Mouse (Mus musculus): ENCODE results near the gene Tssk4.

Gene Tssk4

DNA sequence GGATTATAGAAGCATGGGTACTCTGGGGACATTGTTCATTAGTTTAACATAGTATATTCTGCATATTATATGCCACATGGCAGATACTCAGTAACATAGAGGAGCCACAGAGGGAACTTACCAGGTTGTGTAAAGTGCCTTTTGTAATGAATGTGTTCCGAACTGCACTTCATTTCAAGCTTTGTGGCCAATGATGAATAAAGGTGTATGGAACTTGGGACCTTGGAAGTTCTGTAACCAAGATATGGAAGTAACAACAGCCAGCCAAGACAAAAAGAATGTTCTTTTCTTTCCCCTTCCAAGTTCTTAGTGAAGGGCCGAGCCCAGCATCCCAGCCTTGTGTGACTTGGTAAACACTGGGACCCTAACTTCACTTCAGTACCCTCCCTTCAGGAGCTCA lies at the start of gene Tssk4:
Gene Tssk4, plus strand, starts transcription at position 301 of the 400 bp plus-strand sequence.
- DNase-seq (ENCODE audit: low read depth, low spot score): no peak

DNA sequence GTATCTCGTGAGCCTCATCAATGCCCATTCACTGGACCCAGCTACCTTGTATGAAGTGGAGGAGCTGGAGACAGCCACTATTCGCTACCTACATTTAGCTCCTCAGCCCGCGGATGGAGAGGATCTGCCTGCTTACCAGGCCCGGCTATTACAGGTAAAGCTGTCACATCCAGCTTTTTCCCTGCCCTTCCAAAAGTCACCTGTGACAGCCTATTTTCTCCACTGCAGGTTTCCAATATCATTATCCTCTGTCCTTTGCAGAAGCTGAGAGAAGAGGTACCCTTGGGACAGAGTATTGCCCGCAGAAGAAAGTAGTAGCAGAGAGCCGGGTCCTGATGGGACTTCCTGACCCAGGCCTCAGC lies 46.7 kb upstream of the Tssk4 start, which contains the start of gene Irf9:
Gene Irf9, plus strand, starts transcription at position 301 of the 362 bp plus-strand sequence.
- no peak for DNase-seq (ENCODE audit: low read depth, low spot score)

DNA sequence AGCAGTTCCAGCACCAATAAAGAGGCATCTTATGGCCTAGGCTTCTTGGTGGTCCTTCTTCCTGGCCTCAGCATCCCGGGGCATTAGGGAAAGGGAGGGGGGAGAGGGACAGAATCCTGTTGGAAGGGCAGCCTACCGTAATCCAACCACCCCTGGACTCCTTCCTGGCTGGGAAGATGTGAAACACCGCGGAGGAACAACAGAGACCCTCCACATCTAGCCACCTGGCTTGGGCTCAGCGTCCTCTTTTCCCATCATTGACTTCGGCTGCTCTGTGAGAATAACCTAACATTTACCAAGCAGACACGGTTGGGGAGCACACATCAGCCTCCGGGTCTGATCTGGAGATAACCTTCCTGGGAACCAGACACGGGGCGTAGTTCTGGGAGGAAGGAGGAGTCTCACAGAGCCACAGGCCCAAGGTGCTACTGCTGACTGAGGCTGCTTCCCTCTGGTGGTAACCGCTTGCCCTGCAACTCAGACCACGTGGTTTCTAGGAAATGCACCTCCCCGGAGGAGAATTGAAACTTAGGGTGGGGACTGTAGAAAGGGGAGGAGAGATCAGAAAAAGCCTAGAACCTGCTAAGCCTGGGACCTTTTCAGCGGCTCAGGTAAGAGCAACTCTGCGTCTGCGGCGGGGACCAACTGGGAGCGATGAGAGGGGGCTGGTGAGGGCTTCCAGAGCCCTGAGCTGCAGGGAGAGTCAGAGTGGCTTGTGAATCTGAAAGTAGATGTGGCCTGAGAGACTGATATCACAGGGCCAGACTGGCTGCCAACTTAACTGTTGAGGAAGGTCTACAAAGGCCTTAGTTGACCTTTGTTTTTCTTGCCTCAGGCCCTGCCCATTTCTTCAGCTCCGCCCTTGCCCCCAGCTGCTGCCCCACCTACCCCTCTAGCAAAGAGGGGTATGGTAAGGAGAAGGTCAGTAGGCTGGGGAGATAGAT lies 46.1 kb upstream of the Tssk4 start:
- DNase-seq (ENCODE audit: low read depth, low spot score): peak; percentile 76

DNA sequence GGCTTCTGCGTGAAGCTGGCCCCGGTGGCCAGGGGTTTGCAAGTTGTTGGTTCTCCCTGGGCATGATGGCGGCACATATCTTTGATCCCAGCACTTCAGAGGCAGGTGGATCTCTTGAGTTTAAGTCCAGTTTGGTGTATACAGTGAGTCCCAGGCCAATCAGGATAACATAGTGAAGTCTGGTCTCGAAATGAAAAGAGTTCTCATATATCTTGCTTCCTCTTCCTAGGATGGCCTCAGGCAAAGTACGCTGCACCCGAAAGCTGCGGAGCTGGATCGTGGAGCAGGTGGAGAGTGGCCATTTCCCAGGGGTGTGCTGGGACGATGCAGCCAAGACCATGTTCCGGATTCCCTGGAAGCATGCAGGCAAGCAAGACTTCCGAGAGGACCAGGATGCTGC lies 45.2 kb upstream of the Tssk4 start:
- no peak for DNase-seq (ENCODE audit: low read depth, low spot score)

DNA sequence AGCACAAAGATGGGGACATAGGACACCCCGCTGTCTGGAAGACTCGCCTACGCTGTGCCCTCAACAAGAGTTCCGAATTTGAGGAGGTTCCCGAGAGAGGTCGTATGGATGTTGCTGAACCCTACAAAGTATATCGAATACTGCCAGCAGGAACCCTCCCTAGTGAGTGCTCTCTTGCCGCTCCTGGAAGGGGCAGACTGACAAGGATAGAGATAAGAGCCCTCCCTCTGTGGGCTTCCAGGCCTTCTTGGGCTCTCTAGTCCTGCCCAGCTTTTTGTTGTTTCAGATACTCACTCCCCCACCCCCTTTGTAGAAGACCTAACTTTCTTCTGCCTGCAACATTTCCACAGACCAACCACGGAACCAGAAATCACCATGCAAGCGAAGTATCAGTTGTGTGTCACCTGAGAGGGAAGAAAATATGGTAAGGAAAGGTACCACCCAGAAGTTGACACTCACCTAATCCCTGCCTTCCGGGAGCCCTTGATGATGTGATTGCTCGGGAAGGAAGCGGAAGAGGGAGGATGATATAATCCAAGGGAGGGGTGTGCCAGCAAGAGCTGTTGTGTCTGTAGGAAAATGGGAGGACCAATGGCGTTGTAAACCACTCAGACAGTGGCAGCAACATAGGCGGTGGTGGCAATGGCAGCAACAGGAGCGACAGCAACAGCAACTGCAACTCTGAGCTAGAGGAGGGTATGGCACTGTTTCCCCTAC lies 44.1 kb upstream of the Tssk4 start:
- no peak for DNase-seq (ENCODE audit: low read depth, low spot score)

DNA sequence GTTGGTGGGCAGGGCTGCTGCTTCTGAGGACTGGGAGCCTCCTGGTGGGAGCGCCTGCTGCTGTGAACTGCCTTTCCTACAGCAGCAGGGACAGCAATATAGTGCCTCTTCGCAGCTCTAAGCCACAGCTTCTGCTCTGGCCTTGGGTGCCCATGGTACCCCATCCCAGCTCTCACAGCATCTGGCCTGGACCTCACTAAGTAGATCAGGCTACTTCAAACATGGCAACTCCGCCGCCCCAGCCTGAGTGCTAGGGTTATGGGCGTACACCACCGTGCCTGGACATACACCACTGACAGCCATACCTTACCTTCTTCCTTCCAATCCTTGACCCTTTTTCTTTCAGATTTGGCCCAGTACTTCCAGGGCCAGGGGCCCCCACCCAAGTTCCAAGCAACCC lies 41.6 kb upstream of the Tssk4 start:
- DNase-seq (ENCODE audit: low read depth, low spot score): no peak

DNA sequence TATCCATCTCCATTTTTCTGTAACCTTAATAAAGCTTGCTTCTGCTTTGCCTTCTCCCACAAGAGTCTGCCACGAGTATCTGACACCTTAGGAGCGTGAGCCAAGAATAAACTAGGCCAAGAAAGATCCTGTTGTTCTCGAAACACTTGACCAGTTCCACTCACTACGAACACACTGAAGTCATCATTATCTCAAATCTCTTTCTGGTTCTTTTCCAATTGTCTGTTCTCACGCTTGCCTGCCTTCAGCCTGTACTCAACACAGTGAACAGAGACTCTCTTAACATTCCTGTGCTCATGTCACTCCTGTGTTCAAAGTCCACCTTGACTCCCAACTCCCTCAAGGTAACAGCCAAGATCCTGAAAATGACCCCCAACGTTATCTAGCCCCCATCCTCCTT lies 36.6 kb upstream of the Tssk4 start:
- DNase-seq (ENCODE audit: low read depth, low spot score): no peak

DNA sequence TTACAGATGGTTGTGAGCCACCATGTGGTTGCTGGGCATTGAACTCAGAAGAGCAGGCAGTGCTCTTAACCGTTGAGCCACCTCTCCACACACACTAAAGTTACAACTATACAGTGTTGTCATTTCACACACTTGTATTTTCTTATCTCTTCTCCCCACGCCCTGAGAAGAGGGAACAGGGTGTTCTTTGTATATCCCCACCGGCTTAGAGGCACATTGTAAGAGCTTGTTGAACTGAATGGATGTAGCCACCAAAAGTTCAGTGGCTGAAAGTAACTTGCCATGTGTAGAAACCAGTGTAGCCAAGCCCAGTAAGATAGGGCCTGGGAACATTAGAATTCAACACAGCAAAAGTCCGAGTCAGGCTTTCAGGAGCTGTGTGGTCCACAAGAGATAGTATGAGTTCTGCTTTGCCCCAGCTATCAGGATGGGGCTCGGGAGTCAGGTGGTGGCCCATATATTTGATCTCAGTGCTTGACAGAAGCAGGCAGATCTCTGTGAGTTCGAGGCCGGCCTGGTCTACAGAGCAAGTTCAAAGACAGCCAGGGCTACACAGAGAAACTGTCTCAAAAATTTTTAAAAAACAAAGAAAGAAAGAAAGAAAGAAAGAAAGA lies 35.3 kb upstream of the Tssk4 start:
- DNase-seq (ENCODE audit: low read depth, low spot score): no peak

DNA sequence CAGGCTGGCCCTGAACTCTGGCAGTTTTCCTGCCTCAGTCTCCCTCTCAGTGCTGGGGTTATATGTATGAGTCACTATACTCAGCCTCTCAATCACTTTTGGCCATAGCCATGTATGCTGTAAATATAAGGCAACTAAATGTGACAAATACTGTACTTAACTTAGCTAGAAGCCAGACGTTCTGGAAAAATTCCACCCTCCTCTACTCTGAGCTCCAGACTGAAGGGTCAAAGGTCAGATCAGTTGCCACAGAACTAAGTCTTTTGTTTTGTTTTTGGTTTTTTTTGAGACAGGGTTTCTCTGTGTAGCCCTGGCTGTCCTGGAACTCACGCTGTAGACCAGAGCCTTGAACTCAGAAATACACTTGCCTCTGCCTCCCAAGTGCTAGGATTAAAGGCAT lies 34.1 kb upstream of the Tssk4 start:
- no peak for DNase-seq (ENCODE audit: low read depth, low spot score)

DNA sequence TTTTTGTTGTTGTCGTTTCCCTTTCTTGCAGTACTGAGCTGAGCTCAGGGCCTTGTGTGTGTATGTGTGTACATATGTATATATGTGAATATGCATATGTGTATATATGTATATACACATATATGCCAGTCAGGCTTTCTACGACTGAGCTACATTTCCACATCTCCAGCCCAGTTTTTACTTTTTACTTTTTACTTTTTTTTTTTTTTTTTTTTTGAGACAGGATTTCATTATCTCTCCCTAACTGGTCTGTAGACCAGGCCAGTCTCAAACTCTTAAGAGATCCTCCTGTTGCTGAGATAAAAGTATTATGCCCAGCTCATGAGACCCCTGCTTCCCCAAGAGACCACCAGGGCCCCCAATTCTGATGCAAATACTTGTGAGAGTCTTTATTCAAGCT lies 33.1 kb upstream of the Tssk4 start:
- DNase-seq (ENCODE audit: low read depth, low spot score): no peak

DNA sequence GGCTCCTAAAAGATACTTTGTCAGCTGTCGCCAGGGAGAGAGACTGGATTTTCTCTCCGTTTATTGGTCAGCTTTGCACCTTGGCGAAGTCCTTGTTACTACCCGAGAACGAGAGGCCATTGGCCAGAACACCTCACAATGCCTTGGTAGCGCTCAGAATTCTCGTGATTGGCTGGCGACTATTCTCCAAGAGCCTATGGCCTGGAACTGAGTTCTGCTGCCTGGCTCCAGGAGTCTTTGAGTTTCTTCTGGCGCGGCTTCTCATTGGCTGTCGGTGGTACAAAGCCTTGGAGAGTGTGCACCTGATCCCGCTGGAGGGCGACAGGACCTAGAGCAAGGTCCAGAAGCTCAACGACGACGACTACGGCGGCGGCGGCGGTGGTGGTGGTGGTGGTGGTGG lies 32.2 kb upstream of the Tssk4 start, which contains the start of gene Rec8:
Gene Rec8, plus strand, starts transcription at position 216 of the 400 bp plus-strand sequence.
- DNase-seq (ENCODE audit: low read depth, low spot score): no peak

DNA sequence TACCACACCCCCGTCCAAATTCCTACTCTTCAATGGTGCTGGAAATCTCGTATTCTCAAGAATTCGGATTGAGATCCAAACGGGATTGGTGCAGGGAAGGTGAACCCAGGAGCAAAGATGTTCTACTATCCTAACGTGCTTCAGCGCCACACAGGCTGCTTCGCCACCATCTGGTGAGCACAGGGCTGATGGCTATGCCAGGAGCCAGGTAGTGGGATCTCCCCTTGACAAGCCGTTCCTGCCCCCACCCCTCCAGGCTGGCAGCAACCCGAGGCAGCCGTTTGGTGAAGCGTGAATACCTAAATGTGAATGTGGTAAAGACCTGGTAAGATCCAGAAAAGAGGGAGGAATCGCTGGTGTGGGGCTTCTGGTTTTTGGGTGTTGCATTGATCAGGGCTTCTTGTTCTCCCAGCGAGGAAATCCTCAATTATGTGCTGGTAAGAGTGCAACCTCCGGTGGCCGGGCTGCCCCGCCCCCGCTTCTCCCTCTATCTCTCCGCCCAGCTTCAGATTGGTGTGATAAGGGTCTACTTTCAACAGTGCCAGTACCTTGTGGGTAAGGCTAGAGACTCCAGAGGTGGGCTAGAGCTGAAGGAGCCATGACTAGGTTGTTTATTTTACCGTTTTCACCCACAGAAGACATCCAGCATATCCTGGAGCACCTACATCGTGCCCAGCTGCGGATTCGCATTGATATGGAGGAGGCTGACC lies 31.3 kb upstream of the Tssk4 start:
- no peak for DNase-seq (ENCODE audit: low read depth, low spot score)

DNA sequence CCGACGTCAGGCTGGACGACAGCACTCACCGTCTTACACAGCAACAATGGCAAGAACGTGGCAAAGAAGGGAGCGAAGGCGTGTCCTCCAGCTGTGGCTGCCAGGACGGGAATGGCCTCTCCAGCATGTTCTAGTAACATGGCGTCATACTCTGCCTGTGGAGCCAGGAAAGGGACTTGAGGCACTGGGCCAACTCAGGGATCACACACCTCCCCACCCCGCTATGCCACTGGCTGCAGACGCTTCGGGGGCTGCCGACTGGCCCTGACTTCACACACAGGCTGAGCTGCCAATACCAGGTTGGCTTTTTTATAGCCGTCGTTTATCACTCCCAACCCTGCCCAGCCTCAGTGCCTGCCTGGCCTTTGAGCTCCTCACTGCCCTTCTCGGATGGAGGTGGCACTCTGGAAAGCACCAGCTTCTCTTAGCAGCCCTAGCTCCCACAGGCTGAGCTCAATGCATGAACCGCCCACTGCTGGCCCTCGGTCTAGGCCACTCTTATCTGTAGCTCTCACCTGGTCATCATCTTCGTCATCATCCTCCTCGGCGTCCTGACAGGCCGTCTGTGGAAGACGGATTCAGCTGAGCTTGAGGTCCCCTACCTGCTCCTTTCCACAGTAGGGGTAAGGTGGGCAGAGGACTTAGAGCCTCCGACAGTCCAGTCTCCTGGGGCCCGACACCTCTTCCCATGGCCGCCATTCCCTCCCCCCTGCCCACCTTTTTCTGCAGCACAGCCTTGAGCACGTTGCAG lies 21.7 kb upstream of the Tssk4 start:
- DNase-seq (ENCODE audit: low read depth, low spot score): no peak

DNA sequence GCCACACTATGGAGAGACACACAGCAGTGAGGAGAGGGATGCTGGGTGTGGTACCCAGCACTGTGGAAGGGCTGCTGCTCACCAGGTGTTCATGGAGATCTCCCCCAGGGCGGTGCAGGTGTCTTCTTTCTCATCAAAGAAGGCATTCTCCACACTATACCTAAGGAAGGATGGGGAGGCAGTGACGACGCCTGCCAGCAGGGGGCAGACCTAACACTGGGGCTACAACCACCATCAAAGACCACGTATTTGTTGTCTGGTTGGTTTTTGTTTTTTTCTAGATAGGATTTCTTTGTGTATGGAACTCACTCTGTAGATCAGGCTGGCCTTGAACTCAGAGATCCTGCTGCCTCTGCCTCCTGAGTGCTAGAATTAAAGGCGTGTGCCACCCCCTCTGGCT lies 20.7 kb upstream of the Tssk4 start:
- no peak for DNase-seq (ENCODE audit: low read depth, low spot score)

DNA sequence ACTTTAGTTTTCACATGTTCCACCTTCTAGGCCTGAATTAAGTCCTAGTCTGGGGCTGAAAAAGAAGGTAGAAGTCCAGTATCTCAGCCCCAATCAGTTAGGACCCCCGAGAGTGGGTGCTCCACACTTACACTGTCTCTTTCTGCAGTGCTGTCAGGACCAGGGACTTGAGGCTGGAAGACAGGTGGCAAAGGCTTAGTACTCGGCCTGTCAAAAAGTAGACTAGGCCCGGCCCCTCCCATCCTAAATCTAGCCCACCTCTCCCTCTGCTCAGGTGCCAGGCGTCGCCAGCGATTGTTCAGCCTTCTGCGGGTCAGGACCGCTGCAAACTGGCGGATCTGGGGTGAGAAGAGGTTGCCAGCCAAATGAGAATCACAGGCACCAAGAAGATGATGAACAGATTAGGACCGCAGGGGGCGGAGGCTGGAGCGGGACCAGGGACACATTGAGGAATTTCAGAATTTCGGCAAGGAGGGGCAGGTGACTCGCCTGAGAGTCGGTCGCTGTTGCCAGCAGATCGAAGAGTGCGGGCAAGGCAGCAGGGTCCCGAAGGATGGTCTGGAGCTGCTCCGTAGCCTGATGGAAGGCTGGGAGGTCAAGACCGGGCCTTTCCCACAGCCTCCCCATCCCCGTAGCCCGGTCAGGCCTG lies 15.0 kb upstream of the Tssk4 start:
- no peak for DNase-seq (ENCODE audit: low read depth, low spot score)

DNA sequence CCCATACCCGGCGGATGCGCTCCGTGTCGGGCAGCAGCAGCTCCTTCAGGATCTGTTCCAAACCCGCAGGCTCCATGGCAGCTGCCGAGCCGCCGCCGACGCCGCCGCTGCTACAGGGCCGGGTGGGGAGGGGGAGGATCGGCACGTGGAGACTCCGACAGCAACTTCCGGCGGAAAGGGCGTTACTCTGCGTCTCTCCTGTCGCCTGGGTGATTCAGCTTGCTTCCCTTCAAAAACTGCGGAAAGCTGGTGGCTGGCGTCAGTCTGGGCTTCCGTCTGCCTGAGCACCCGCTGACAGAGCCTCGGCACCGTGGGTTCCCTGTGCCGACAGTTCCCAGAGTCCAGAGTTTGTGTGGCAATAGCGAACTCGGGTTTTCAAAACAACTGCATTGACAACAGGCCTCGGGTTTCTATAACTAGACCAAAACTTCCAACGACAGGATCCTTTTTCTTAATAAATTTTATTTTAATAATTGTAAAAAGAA lies 14.4 kb upstream of the Tssk4 start, which contains the start of gene Ipo4:
Gene Ipo4, minus strand, starts transcription at position 435 of the 485 bp plus-strand sequence.
- DNase-seq (ENCODE audit: low read depth, low spot score): peak; percentile 80

DNA sequence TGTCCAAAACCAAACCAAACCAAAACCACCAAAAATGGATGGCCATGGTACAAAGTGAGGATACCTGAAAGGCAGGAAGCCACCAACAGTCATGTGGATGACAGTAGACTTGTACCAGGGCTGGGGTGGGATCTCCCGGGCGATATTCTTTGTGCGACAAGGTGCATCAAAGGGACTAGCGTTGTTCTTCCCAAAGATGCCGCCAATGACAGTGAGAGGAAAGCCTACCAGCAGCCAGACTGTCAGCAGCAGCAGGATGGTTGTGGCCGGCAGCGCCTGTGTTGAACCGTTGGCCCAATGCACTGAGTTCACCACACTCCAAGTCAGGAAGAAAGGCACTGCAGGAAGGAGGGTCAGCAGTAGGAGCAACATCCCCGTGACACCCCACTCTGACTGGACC lies 12.2 kb upstream of the Tssk4 start, which contains the start of gene Gm49378:
Gene Gm49378, minus strand, starts transcription at position 101 of the 400 bp plus-strand sequence.
- DNase-seq (ENCODE audit: low read depth, low spot score): no peak

DNA sequence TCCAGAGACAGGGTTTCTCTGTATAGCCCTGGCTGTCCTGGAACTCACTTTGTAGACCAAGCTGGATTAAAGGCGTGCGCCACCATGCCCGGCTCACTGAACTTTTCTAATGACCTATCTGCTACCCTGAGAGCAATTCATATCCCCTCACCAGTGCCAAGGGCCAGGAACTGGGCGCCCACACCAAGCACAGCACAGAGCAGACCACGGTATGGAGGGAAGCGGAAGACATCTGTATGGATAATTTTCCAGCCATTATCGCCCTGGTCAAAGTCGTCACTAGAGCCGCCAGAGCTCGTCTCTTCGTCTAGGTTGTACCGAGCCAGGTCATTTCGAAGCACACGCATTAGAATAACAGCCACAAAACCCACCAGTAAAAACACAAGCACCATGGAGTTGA lies 9.2 kb upstream of the Tssk4 start:
- no peak for DNase-seq (ENCODE audit: low read depth, low spot score)

DNA sequence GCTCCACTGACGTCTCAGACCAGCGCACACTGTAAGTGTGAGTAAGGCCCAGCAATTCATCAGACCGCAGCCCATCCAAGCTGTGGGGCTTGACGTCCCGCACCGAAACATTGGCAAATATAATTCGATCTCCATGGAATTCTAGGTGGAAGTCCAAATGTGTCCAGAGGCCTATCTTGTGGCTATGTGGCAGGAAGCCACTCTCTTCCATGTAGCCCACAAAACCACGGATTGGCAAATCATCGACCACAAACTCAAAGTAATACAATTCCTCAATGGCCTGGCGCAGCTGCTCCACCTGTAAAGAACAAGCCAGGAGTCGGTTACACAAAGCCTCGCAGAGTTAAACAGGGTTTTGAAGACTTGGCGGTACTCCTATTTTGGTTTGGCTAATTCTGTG lies 8.7 kb upstream of the Tssk4 start:
- DNase-seq (ENCODE audit: low read depth, low spot score): no peak

DNA sequence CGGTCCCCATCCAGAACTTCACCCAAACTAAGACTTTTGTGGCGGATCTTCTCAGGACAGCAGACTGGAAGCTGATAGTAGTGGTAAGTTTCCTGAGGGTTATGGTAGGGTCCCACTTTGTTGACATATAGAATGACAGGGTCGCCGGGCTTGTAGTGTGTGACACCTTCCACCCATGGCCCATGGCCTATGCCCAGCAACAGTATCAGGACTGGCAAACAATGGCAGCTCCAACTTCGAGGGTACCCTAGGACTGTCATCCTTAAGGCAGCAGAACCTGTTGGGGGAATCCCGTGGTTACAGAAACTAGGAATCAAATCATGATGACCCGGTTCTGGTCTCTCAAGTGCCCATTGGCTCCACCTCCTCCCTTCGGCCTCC lies 7.3 kb upstream of the Tssk4 start:
- no peak for DNase-seq (ENCODE audit: low read depth, low spot score)

All from embryo, embryonic 11.5 days (tissue).